Mouse (Mus musculus) layer of hippocampus, adult 9-10 months (tissue): Measurements from ENCODE around the gene Zfp292.
A peak's percentile ranks its signal among the peaks of the same experiment; 100 is the strongest.
"Not testable (repeated sequence)": the region's sequence is repeated elsewhere in the genome, so short reads cannot be mapped to it uniquely, and the experiment has no call there.

Source experiments
- DNase-seq: peaks from one replicate; pipeline ENCODE4 v3.0.0; 2022; ENCODE audit warnings: low spot score

The Zfp292 gene

GRCm38 (mm10) chr4:34882818-34883217, at the start of gene Zfp292:
Gene Zfp292 (minus strand): TSS chr4:34882960.
- DNase-seq: peak; percentile 91

GRCm38 (mm10) chr4:34928386-34928785, 45.6 kb upstream of the Zfp292 start:
- DNase-seq: not testable (repeated sequence)

- DNase-seq: peak; percentile 60
Measured at GRCm38 (mm10) chr4:34922177-34922870, 39.6 kb upstream of the Zfp292 start.

- no peak for DNase-seq
Measured at GRCm38 (mm10) chr4:34917400-34917799, 34.6 kb upstream of the Zfp292 start.

- DNase-seq: no peak
Measured at GRCm38 (mm10) chr4:34912171-34912570, 29.4 kb upstream of the Zfp292 start.

GRCm38 (mm10) chr4:34911401-34911800, 28.6 kb upstream of the Zfp292 start:
- DNase-seq: no peak

- DNase-seq: no peak
Measured at GRCm38 (mm10) chr4:34908127-34908526, 25.4 kb upstream of the Zfp292 start.

GRCm38 (mm10) chr4:34907026-34907425, 24.3 kb upstream of the Zfp292 start:
- DNase-seq: no peak

- DNase-seq: no peak
Measured at GRCm38 (mm10) chr4:34906151-34906550, 23.4 kb upstream of the Zfp292 start.

GRCm38 (mm10) chr4:34905396-34905795, 22.6 kb upstream of the Zfp292 start:
- no peak for DNase-seq

- DNase-seq: not testable (repeated sequence)
Measured at GRCm38 (mm10) chr4:34901582-34901981, 18.8 kb upstream of the Zfp292 start.

- no peak for DNase-seq
Measured at GRCm38 (mm10) chr4:34901166-34901565, 18.4 kb upstream of the Zfp292 start.

- peak; percentile 25 for DNase-seq
Measured at GRCm38 (mm10) chr4:34900155-34900554, 17.4 kb upstream of the Zfp292 start.

- no peak for DNase-seq
Measured at GRCm38 (mm10) chr4:34899322-34899721, 16.6 kb upstream of the Zfp292 start.

GRCm38 (mm10) chr4:34898497-34898896, 15.7 kb upstream of the Zfp292 start:
- no peak for DNase-seq

GRCm38 (mm10) chr4:34893479-34893878, 10.7 kb upstream of the Zfp292 start, which contains the start of gene Cga:
Gene Cga (plus strand): TSS chr4:34893779.
- no peak for DNase-seq

- DNase-seq: no peak
Measured at GRCm38 (mm10) chr4:34889812-34890185, 7.0 kb upstream of the Zfp292 start.

GRCm38 (mm10) chr4:34889101-34889811, 6.5 kb upstream of the Zfp292 start:
- no peak for DNase-seq

- no peak for DNase-seq
Measured at GRCm38 (mm10) chr4:34887295-34887694, 4.5 kb upstream of the Zfp292 start.

GRCm38 (mm10) chr4:34886490-34887111, 3.8 kb upstream of the Zfp292 start:
- peak; percentile 46 for DNase-seq

GRCm38 (mm10) chr4:34885631-34886351, 3.0 kb upstream of the Zfp292 start:
- DNase-seq: no peak

GRCm38 (mm10) chr4:34883366-34884029, 738 bp upstream of the Zfp292 start:
- DNase-seq: no peak
